Mouse (Mus musculus) limb, embryonic 15.5 days (tissue): Measurements from ENCODE around the gene Paox. TPM values are rescaled to one million over a fixed set of nuclear protein-coding genes. Genes with fewer than 3 reads are reported as not detected.

Source experiments
- ATAC-seq: fragments of 200-750 bp; cut with Nextera tagmentation; 2 replicates; pipeline ENCODE4 v1.8.0; 2017; ENCODE audit warnings: low read depth, moderate TSS enrichment; ENCODE audit not compliant: insufficient number of reproducible peaks, low FRiP score, low TSS enrichment
- H3K27ac ChIP-seq: fragments of 300-500 bp; sonication (generic); 2 replicates; pipeline ENCODE4 v1.5.1; 2015; ENCODE audit warnings: moderate library complexity, mild to moderate bottlenecking, inconsistent platforms
- H3K27me3 ChIP-seq: fragments of 300-500 bp; sonication (generic); 2 replicates; pipeline ENCODE4 v1.6.1; 2015; ENCODE audit warnings: inconsistent platforms
- H3K36me3 ChIP-seq: fragments of 300-500 bp; sonication (generic); 2 replicates; pipeline ENCODE4 v1.6.1; 2015; ENCODE audit warnings: inconsistent platforms
- H3K4me1 ChIP-seq: fragments of 300-500 bp; sonication (generic); 2 replicates; pipeline ENCODE4 v1.6.1; 2015; ENCODE audit warnings: inconsistent platforms
- H3K4me2 ChIP-seq: fragments of 300-500 bp; sonication (generic); 2 replicates; pipeline ENCODE4 v1.6.1; 2015; ENCODE audit warnings: mild to moderate bottlenecking, inconsistent platforms
- H3K4me3 ChIP-seq: fragments of 300-500 bp; sonication (generic); 2 replicates; pipeline ENCODE4 v1.5.1; 2015; ENCODE audit warnings: mild to moderate bottlenecking, inconsistent platforms
- H3K9ac ChIP-seq: fragments of 300-500 bp; sonication (generic); 2 replicates; pipeline ENCODE4 v1.6.1; 2015; ENCODE audit warnings: inconsistent platforms
- H3K9me3 ChIP-seq: fragments of 300-500 bp; sonication (generic); 2 replicates; pipeline ENCODE4 v1.6.1; 2016; ENCODE audit warnings: inconsistent platforms
- WGBS: fragments of 180-500 bp; shearing (Covaris S2); methylation state at CpG from one replicate; pipeline ENCODE4 v1.1.7; 2015; 5-methylcytosine and 5-hydroxymethylcytosine counted together
- polyA plus RNA-seq: library from polyadenylated mRNA; unstranded; fragments of >200 nt; fragmentation: Nextera tagmentation; extraction: Ambion mirVana; gene quantifications from 2 replicates; pipeline ENCODE4 v1.2.1, GENCODE M21; 2015

Paox gene
- 17.7 and 18.4 TPM in 2 replicates for polyA plus RNA-seq

GRCm38 (mm10) chr7:140115583-140116328 lies at the start of gene Paox:
Paox (plus strand) TSS chr7:140115799.
- Histone ChIP-seq H3K36me3 (peaks cover 23% of the 10 kb centered on the region), H3K4me2 (peak within 1 kb of the TSS; percentile 76), H3K27me3 (no peaks in the 10 kb centered on the region), H3K9me3 (no peaks in the 10 kb centered on the region), H3K4me1 (0 out of 2 replicates have a peak, but pooled peaks cover 7% of the 10 kb centered on the region), H3K9ac (peak within 1 kb of the TSS; percentile 71), H3K27ac (peak within 1 kb of the TSS; percentile 91), H3K4me3 (peak within 1 kb of the TSS; percentile 74)
- peak; percentile 79 for ATAC-seq
- under 1% methylated on average over 23 of the region's 23 CpGs for WGBS

GRCm38 (mm10) chr7:140067397-140067796 lies 48.2 kb upstream of the Paox start:
- Histone ChIP-seq H3K27me3 (peaks cover 52% of the 10 kb centered on the region), H3K9ac (no peak overlapping the region), H3K9me3 (no peaks in the 10 kb centered on the region), H3K27ac (no peak overlapping the region), H3K4me1 (no peaks in the 10 kb centered on the region), H3K4me3 (no peak overlapping the region), H3K4me2 (no peak overlapping the region), H3K36me3 (no peaks in the 10 kb centered on the region)
- 56% methylated on average over 6 of the region's 6 CpGs for WGBS
- no peak for ATAC-seq

- peaks cover 34% of the 10 kb centered on the region for H3K27me3 ChIP-seq
- H3K9me3 ChIP-seq: no peaks in the 10 kb centered on the region
- H3K27ac ChIP-seq: no peak overlapping the region
- H3K4me3 ChIP-seq: 0 out of 2 replicates have a peak overlapping the region, but pooled peaks have one; percentile 14
- ATAC-seq: no peak
- whole genome bisulfite sequencing: 31% methylated on average over 39 of the region's 39 CpGs
- no peaks in the 10 kb centered on the region for H3K4me1 ChIP-seq
- H3K36me3 ChIP-seq: no peaks in the 10 kb centered on the region
- peak overlapping the region; percentile 40 for H3K4me2 ChIP-seq
- H3K9ac ChIP-seq: 0 out of 2 replicates have a peak overlapping the region, but pooled peaks have one; percentile 23
Observed at GRCm38 (mm10) chr7:140070042-140070711, 45.4 kb upstream of the Paox start.

GRCm38 (mm10) chr7:140077698-140078097 lies 37.9 kb upstream of the Paox start:
- no peaks in the 10 kb centered on the region for H3K9me3 ChIP-seq
- ATAC-seq: no peak
- no peaks in the 10 kb centered on the region for H3K36me3 ChIP-seq
- peaks cover 14% of the 10 kb centered on the region for H3K4me1 ChIP-seq
- WGBS: 73% methylated on average over 6 of the region's 6 CpGs
- H3K27ac ChIP-seq: no peak overlapping the region
- peaks cover 46% of the 10 kb centered on the region for H3K27me3 ChIP-seq
- H3K4me2 ChIP-seq: no peak overlapping the region
- H3K4me3 ChIP-seq: no peak overlapping the region
- H3K9ac ChIP-seq: no peak overlapping the region

- no peak for ATAC-seq
- Histone ChIP-seq H3K4me1 (peaks cover 14% of the 10 kb centered on the region), H3K36me3 (no peaks in the 10 kb centered on the region), H3K27me3 (peaks cover 47% of the 10 kb centered on the region), H3K9ac (no peak overlapping the region), H3K4me2 (no peak overlapping the region), H3K9me3 (no peaks in the 10 kb centered on the region), H3K4me3 (no peak overlapping the region), H3K27ac (no peak overlapping the region)
- 3% methylated on average over 5 of the region's 5 CpGs for WGBS
Observed at GRCm38 (mm10) chr7:140078711-140079110, 36.9 kb upstream of the Paox start.

- H3K9me3 ChIP-seq: no peaks in the 10 kb centered on the region
- H3K27me3 ChIP-seq: peaks cover 47% of the 10 kb centered on the region
- peaks cover 14% of the 10 kb centered on the region for H3K4me1 ChIP-seq
- peak overlapping the region; percentile 24 for H3K4me3 ChIP-seq
- 0 out of 2 replicates have a peak, but pooled peaks have one; percentile 37 for ATAC-seq
- H3K9ac ChIP-seq: peak overlapping the region; percentile 11; the same call in 1 of the 2 replicates
- 4% methylated on average over 24 of the region's 24 CpGs for WGBS
- no peaks in the 10 kb centered on the region for H3K36me3 ChIP-seq
- H3K4me2 ChIP-seq: peak overlapping the region; percentile 31
- no peak overlapping the region for H3K27ac ChIP-seq
Observed at GRCm38 (mm10) chr7:140080503-140081156, 35.0 kb upstream of the Paox start.

GRCm38 (mm10) chr7:140081408-140082241 lies 34.0 kb upstream of the Paox start:
- Histone ChIP-seq H3K9me3 (no peaks in the 10 kb centered on the region), H3K27me3 (peaks cover 47% of the 10 kb centered on the region), H3K9ac (no peak overlapping the region), H3K4me1 (peaks cover 14% of the 10 kb centered on the region), H3K27ac (no peak overlapping the region), H3K4me2 (no peak overlapping the region), H3K36me3 (no peaks in the 10 kb centered on the region), H3K4me3 (no peak overlapping the region)
- no peak for ATAC-seq
- WGBS: 16% methylated on average over 20 of the region's 20 CpGs

- Histone ChIP-seq H3K27me3 (peaks cover 47% of the 10 kb centered on the region), H3K4me2 (no peak within 1 kb of the TSS), H3K4me1 (peaks cover 14% of the 10 kb centered on the region), H3K27ac (no peak within 1 kb of the TSS), H3K9ac (no peak within 1 kb of the TSS), H3K4me3 (no peak within 1 kb of the TSS), H3K9me3 (no peaks in the 10 kb centered on the region), H3K36me3 (no peaks in the 10 kb centered on the region)
- WGBS: 7% methylated on average over 18 of the region's 18 CpGs
- ATAC-seq: 0 out of 2 replicates have a peak, but pooled peaks have one; percentile 31
Observed at GRCm38 (mm10) chr7:140082242-140082678, 33.3 kb upstream of the Paox start, which contains the start of gene Caly. Caly (minus strand) TSS chr7:140082548.

- no peaks in the 10 kb centered on the region for H3K9me3 ChIP-seq
Observed at GRCm38 (mm10) chr7:140090601-140091000, 25.0 kb upstream of the Paox start.

GRCm38 (mm10) chr7:140092924-140093528 lies 22.6 kb upstream of the Paox start, which contains the start of gene Prap1:
Prap1 (plus strand) TSS chr7:140093395.
- Histone ChIP-seq H3K27ac (no peak within 1 kb of the TSS), H3K27me3 (no peaks in the 10 kb centered on the region), H3K4me3 (no peak within 1 kb of the TSS), H3K4me2 (no peak within 1 kb of the TSS), H3K36me3 (0 out of 2 replicates have a peak, but pooled peaks cover 2% of the 10 kb centered on the region), H3K9ac (no peak within 1 kb of the TSS), H3K9me3 (no peaks in the 10 kb centered on the region), H3K4me1 (peaks cover 5% of the 10 kb centered on the region; the same call in 1 of the 2 replicates)
- WGBS: 68% methylated on average over 5 of the region's 5 CpGs
- ATAC-seq: no peak

More at GRCm38 (mm10) chr7:140090601-140091000, 25.0 kb upstream of the Paox start:
- Histone ChIP-seq H3K4me1 (peaks cover 5% of the 10 kb centered on the region; the same call in 1 of the 2 replicates), H3K9ac (no peak overlapping the region), H3K27me3 (no peaks in the 10 kb centered on the region), H3K36me3 (no peaks in the 10 kb centered on the region), H3K4me2 (no peak overlapping the region), H3K4me3 (no peak overlapping the region), H3K27ac (no peak overlapping the region)
- ATAC-seq: no peak
- 71% methylated on average over 10 of the region's 10 CpGs for WGBS
